Mouse (Mus musculus) liver, postnatal 0 days (tissue): ENCODE measurements around the gene Faap100. TPM values are rescaled to one million over a fixed set of nuclear protein-coding genes. Genes with fewer than 3 reads are reported as not detected.

ENCODE experiments used
- ATAC-seq: fragments of 200-750 bp; cut with Nextera tagmentation; 2 replicates; pipeline ENCODE4 v1.8.0; 2017; ENCODE audit warnings: mild to moderate bottlenecking, moderate library complexity
- DNase-seq: peaks from one replicate; pipeline ENCODE4 v3.0.0-alpha.2; 2016
- H3K27ac ChIP-seq: fragments of 300-500 bp; sonication (generic); 2 replicates; pipeline ENCODE4 v1.5.1; 2014; ENCODE audit warnings: antibody characterized with exemption, moderate library complexity, mild to moderate bottlenecking, low read depth
- H3K27me3 ChIP-seq: fragments of 300-500 bp; sonication (generic); 2 replicates; pipeline ENCODE4 v1.6.1; 2014; ENCODE audit warnings: low read length, control low read depth, mixed read lengths; ENCODE audit not compliant: insufficient read depth
- H3K36me3 ChIP-seq: fragments of 300-500 bp; sonication (generic); replicated peaks from 2 replicates; pipeline ENCODE4 v1.6.1; 2014; ENCODE audit warnings: mild to moderate bottlenecking, control low read depth, low read length, moderate library complexity, mixed read lengths; ENCODE audit not compliant: insufficient read depth
- H3K4me1 ChIP-seq: fragments of 300-500 bp; sonication (generic); 2 replicates; pipeline ENCODE4 v1.6.1; 2014; ENCODE audit warnings: antibody characterized with exemption, mild to moderate bottlenecking, control low read depth; ENCODE audit not compliant: insufficient read depth
- H3K4me2 ChIP-seq: fragments of 300-500 bp; sonication (generic); 2 replicates; pipeline ENCODE4 v1.6.1; 2014; ENCODE audit warnings: low read depth, mild to moderate bottlenecking, low read length, moderate library complexity, mixed read lengths
- H3K4me3 ChIP-seq: fragments of 300-500 bp; sonication (generic); 2 replicates; pipeline ENCODE4 v1.5.1; 2014; ENCODE audit warnings: low read depth, low read length
- H3K9ac ChIP-seq: fragments of 300-500 bp; sonication (generic); replicated peaks from 2 replicates; pipeline ENCODE4 v1.6.1; 2014; ENCODE audit warnings: mild to moderate bottlenecking, moderate library complexity
- H3K9me3 ChIP-seq: fragments of 300-500 bp; sonication (generic); 2 replicates; pipeline ENCODE4 v1.6.1; 2016; ENCODE audit warnings: mild to moderate bottlenecking, control low read depth, low read length, mixed read lengths
- CTCF ChIP-seq: sonication (generic); IDR thresholded peaks from 2 replicates; pipeline ENCODE4 v1.5.1; 2016; ENCODE audit warnings: antibody characterized with exemption, low read depth
- EP300 ChIP-seq: IDR thresholded peaks from 2 replicates; pipeline ENCODE4 v1.6.1; 2016; ENCODE audit warnings: antibody characterized with exemption, low read depth, mild to moderate bottlenecking
- WGBS: fragments of 180-500 bp; shearing (Covaris S2); extraction: QIAGEN DNeasy Blood & Tissue Kit; methylation state at CpG from one replicate; pipeline ENCODE4 v1.1.7; 2014; ENCODE audit not compliant: insufficient replicate concordance; 5-methylcytosine and 5-hydroxymethylcytosine counted together
- polyA plus RNA-seq: library from polyadenylated mRNA; unstranded; fragments of >200 nt; fragmentation: Nextera tagmentation; extraction: Ambion mirVana; gene quantifications from 2 replicates; pipeline ENCODE4 v1.2.1, GENCODE M21; 2015

The Faap100 gene
- polyA plus RNA-seq, 1 experiment from 2014 or later = 5.8 TPM

GRCm38 (mm10) chr11:120378031-120378610 lies 443 bp downstream of the Faap100 start:
- Histone ChIP-seq H3K4me2 (peak overlapping the region; percentile 95), H3K27ac (0 out of 2 replicates have a peak overlapping the region, but pooled peaks have one; percentile 30), H3K4me3 (peak overlapping the region; percentile 71), H3K4me1 (peaks cover 17% of the 10 kb centered on the region), H3K27me3 (no peaks in the 10 kb centered on the region), H3K9ac (peak overlapping the region; percentile 71), H3K9me3 (no peaks in the 10 kb centered on the region), H3K36me3 (peaks cover 47% of the 10 kb centered on the region)
- ATAC-seq (peak; percentile 68), DNase-seq (peak; percentile 78)
- TF ChIP-seq EP300 (no peak), CTCF (no peak)
- WGBS = 2% methylated on average over 36 of the region's 40 CpGs

GRCm38 (mm10) chr11:120377337-120377736 lies 1.2 kb downstream of the Faap100 start:
- ATAC-seq = no peak
- peaks cover 17% of the 10 kb centered on the region for H3K4me1 ChIP-seq
- no peak overlapping the region for H3K27ac ChIP-seq
- no peaks in the 10 kb centered on the region for H3K9me3 ChIP-seq
- peak overlapping the region; percentile 71; the same call in 1 of the 2 replicates for H3K9ac ChIP-seq
- H3K36me3 ChIP-seq = peaks cover 39% of the 10 kb centered on the region
- no peaks in the 10 kb centered on the region for H3K27me3 ChIP-seq
- H3K4me3 ChIP-seq = no peak overlapping the region
- TF ChIP-seq EP300 (no peak), CTCF (no peak)
- H3K4me2 ChIP-seq = peak overlapping the region; percentile 95
- 70% methylated on average over 10 of the region's 10 CpGs for WGBS
- DNase-seq = no peak

- DNase-seq = no peak
- H3K4me1 ChIP-seq = peaks cover 17% of the 10 kb centered on the region
- H3K27ac ChIP-seq = no peak overlapping the region
- no peak overlapping the region for H3K9ac ChIP-seq
- no peaks in the 10 kb centered on the region for H3K27me3 ChIP-seq
- no peak for ATAC-seq
- H3K36me3 ChIP-seq = peaks cover 31% of the 10 kb centered on the region
- H3K4me3 ChIP-seq = no peak overlapping the region
- no peak overlapping the region for H3K4me2 ChIP-seq
- H3K9me3 ChIP-seq = no peaks in the 10 kb centered on the region
- WGBS = 80% methylated on average over 17 of the region's 17 CpGs
- TF ChIP-seq CTCF (no peak), EP300 (no peak)
Measured at GRCm38 (mm10) chr11:120376302-120377160, 2.0 kb downstream of the Faap100 start.

GRCm38 (mm10) chr11:120375324-120375723 lies 3.2 kb downstream of the Faap100 start:
- Histone ChIP-seq H3K27ac (no peak overlapping the region), H3K9ac (no peak overlapping the region), H3K4me3 (no peak overlapping the region), H3K36me3 (peaks cover 23% of the 10 kb centered on the region), H3K9me3 (no peaks in the 10 kb centered on the region), H3K4me2 (no peak overlapping the region), H3K27me3 (no peaks in the 10 kb centered on the region), H3K4me1 (peaks cover 17% of the 10 kb centered on the region)
- no peak for TF ChIP-seq EP300
- no peak for TF ChIP-seq CTCF
- DNase-seq (no peak), ATAC-seq (no peak)
- 92% methylated on average over 10 of the region's 10 CpGs for WGBS

- H3K9ac ChIP-seq = no peak overlapping the region
- no peak for TF ChIP-seq CTCF
- TF ChIP-seq EP300 = no peak
- peaks cover 15% of the 10 kb centered on the region for H3K4me1 ChIP-seq
- no peak overlapping the region for H3K4me2 ChIP-seq
- H3K36me3 ChIP-seq = peaks cover 23% of the 10 kb centered on the region
- H3K4me3 ChIP-seq = no peak overlapping the region
- no peaks in the 10 kb centered on the region for H3K27me3 ChIP-seq
- no peaks in the 10 kb centered on the region for H3K9me3 ChIP-seq
- WGBS = 90% methylated on average over 23 of the region's 23 CpGs
- DNase-seq (no peak), ATAC-seq (no peak)
- no peak overlapping the region for H3K27ac ChIP-seq
Measured at GRCm38 (mm10) chr11:120373820-120374586, 4.6 kb downstream of the Faap100 start.

- peaks cover 23% of the 10 kb centered on the region for H3K36me3 ChIP-seq
- TF ChIP-seq EP300 (no peak), CTCF (peak; percentile 32; the same call in 1 of the 2 replicates)
- no peak for ATAC-seq
Measured at GRCm38 (mm10) chr11:120373025-120373424, 5.5 kb downstream of the Faap100 start.

More at GRCm38 (mm10) chr11:120373025-120373424, 5.5 kb downstream of the Faap100 start:
- H3K9me3 ChIP-seq = no peaks in the 10 kb centered on the region
- DNase-seq = no peak
- H3K27me3 ChIP-seq = no peaks in the 10 kb centered on the region
- H3K27ac ChIP-seq = no peak overlapping the region
- 73% methylated on average over 13 of the region's 13 CpGs for WGBS
- H3K9ac ChIP-seq = no peak overlapping the region
- peaks cover 11% of the 10 kb centered on the region for H3K4me1 ChIP-seq
- H3K4me3 ChIP-seq = no peak overlapping the region
- no peak overlapping the region for H3K4me2 ChIP-seq
